Mouse (Mus musculus) testis, adult 2 months (tissue): ENCODE measurements around the gene Jph3. TPM values are rescaled to one million over a fixed set of nuclear protein-coding genes. Genes with fewer than 3 reads are reported as not detected.
A peak's percentile ranks its signal among the peaks of the same experiment; 100 is the strongest.

Experiments
- H3K27ac ChIP-seq: fragments of 200-500 bp; 2 replicates; pipeline ENCODE4 v1.5.1; 2012; ENCODE audit warnings: low read depth, low read length; ENCODE audit not compliant: control insufficient read depth, insufficient read depth
- H3K27me3 ChIP-seq: fragments of 200-500 bp; 2 replicates; pipeline ENCODE4 v1.6.1; 2012; ENCODE audit warnings: mild to moderate bottlenecking, low read length, moderate library complexity; ENCODE audit not compliant: control insufficient read depth, insufficient read depth
- H3K36me3 ChIP-seq: fragments of 200-500 bp; 2 replicates; pipeline ENCODE4 v1.6.1; 2012; ENCODE audit warnings: mild to moderate bottlenecking, low read length; ENCODE audit not compliant: control insufficient read depth, insufficient read depth
- H3K4me1 ChIP-seq: fragments of 200-500 bp; 2 replicates; pipeline ENCODE4 v1.6.1; 2012; ENCODE audit warnings: low read length; ENCODE audit not compliant: control insufficient read depth, insufficient read depth
- H3K4me3 ChIP-seq: fragments of 200-500 bp; 2 replicates; pipeline ENCODE4 v1.5.1; 2012; ENCODE audit warnings: low read depth, mild to moderate bottlenecking, low read length, moderate library complexity, mixed read lengths; ENCODE audit not compliant: control insufficient read depth
- CTCF ChIP-seq: fragments of 200-500 bp; IDR thresholded peaks from 2 replicates; pipeline ENCODE4 v1.5.1; 2012; ENCODE audit warnings: low read depth, mild to moderate bottlenecking, inconsistent platforms, low read length, moderate library complexity; ENCODE audit not compliant: control insufficient read depth, insufficient read depth, insufficient replicate concordance
- POLR2A ChIP-seq: fragments of 200-500 bp; IDR thresholded peaks from 2 replicates; pipeline ENCODE4 v1.6.1; 2012; ENCODE audit warnings: low read depth, mild to moderate bottlenecking, inconsistent platforms, low read length, moderate library complexity; ENCODE audit not compliant: control insufficient read depth
- polyA plus RNA-seq: library from polyadenylated mRNA; depleted of rRNA; stranded (reverse); fragments of >200 nt; gene quantifications from 2 replicates; pipeline ENCODE4 v1.2.3, GENCODE M21; 2012; rRNA removed

The Jph3 gene
- 3.1 and 3.3 TPM in 2 replicates for polyA plus RNA-seq

DNA sequence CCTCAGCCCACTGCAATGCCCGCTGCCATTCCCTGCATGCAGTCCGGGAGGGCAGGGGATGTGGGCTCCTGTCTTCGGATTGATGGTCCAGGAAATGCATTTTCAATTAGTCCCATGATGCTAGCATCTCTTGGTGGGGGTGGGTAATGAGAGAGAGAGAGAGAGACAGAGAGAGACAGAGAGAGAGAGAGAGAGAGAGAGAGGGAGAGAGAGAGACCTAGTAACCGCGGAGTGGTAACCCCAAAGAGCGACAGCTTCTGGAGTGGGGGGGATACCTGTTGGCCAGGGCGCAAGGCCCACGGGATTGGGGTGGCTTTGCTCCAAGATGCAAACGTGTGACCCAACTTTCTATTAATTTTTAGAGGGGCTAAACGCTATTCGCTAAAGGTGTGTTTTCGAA is at the start of gene Jph3:
Gene Jph3, plus strand, starts transcription at position 301 of the 400 bp plus-strand sequence.
- peaks cover 12% of the 10 kb centered on the region for H3K4me1 ChIP-seq
- H3K27me3 ChIP-seq: no peaks in the 10 kb centered on the region
- H3K36me3 ChIP-seq: no peaks in the 10 kb centered on the region
- TF ChIP-seq POLR2A (no peak), CTCF (no peak)
- no peak within 1 kb of the TSS for H3K4me3 ChIP-seq
- H3K27ac ChIP-seq: no peak within 1 kb of the TSS

DNA sequence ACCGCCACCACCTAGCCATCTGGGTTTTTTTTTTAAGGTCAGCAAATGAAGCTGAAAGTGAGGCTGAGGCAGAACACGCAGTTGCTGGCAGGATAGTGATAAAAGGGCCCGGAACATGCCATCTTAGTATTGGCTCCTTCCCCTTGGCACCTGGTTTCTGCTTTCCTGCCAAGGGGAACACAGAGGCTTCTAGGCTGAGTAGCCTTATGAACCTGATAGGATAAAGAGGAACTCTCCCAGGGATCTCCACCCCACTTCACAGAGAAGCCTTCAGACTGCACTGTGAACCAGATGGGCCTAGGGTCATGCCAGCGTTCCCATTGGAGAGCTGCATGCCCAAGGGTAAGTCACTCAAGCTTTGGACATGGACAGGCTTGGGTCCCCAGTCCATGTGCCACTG is 48.5 kb upstream of the Jph3 start:
- TF ChIP-seq POLR2A (no peak), CTCF (no peak)
- no peak overlapping the region for H3K27ac ChIP-seq
- H3K36me3 ChIP-seq: no peaks in the 10 kb centered on the region
- H3K4me3 ChIP-seq: no peak overlapping the region
- peaks cover 4% of the 10 kb centered on the region for H3K4me1 ChIP-seq
- H3K27me3 ChIP-seq: no peaks in the 10 kb centered on the region

GRCm38 (mm10) chr8:121681457-121681856 is 48.0 kb upstream of the Jph3 start:
- Histone ChIP-seq H3K36me3 (no peaks in the 10 kb centered on the region), H3K4me3 (no peak overlapping the region), H3K27me3 (no peaks in the 10 kb centered on the region), H3K4me1 (peaks cover 6% of the 10 kb centered on the region), H3K27ac (no peak overlapping the region)
- TF ChIP-seq POLR2A (no peak), CTCF (no peak)

- peaks cover 12% of the 10 kb centered on the region for H3K4me1 ChIP-seq
- no peaks in the 10 kb centered on the region for H3K27me3 ChIP-seq
- no peaks in the 10 kb centered on the region for H3K36me3 ChIP-seq
- TF ChIP-seq POLR2A: no peak
- TF ChIP-seq CTCF: no peak
- no peak overlapping the region for H3K27ac ChIP-seq
- no peak overlapping the region for H3K4me3 ChIP-seq
Observed at GRCm38 (mm10) chr8:121683083-121683832, 46.2 kb upstream of the Jph3 start.

DNA sequence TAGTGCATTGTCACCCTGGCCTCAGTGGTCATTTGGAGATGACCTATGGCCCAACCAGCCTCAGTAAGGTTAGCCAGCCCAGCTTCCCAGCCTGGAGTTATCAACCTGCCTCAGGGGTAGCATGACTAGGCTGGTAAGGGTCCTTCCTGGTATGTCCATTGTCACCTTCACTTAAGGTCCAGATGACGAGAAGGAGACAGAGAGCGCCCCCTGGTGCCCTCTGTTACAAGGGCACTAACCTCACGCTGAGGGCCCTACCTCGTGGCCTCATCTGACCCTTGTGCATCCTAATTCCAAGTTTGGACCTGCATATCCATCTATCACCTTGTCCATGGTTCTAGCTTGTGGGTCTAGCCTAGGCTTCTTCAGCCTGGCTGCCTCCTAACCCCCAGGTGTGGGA is 44.0 kb upstream of the Jph3 start:
- Histone ChIP-seq H3K27me3 (no peaks in the 10 kb centered on the region), H3K27ac (no peak overlapping the region)
- TF ChIP-seq POLR2A (no peak), CTCF (peak; percentile 68; the same call in 1 of the 2 replicates)

DNA sequence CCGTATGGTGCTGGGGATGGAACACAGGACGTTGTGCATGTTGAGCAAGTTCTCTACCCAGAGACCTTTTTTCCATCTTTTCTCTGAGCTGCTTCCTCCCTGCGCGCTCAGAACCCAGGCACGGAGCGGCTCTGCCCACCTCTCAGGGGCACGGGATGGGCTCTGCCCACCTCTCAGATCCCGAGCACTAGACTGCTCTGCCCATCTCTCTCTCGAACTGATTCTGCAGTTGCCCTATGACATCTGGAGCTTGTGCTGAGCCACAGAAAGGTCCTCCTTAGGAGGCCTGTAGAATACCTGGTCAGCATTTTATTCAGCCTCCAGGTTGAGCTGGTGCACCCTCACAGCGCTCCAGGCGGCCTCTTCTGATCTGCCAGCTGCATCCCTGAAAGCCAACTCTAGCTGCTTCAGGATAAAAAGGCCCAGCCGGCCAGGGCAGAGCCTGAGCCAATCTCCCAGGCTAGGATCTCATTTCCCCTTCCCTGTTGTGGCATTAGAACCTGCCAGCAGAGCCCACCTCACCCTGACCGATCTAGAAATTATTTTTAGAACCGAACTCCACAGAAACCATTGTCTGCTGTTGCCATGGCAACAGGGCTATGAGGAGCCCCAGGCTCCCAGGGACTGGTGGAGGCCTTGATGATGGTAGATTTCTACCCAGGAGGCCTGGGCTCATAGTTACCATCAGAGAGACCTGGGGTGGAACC is 41.8 kb upstream of the Jph3 start:
- no peak overlapping the region for H3K27ac ChIP-seq
- TF ChIP-seq CTCF (no peak), POLR2A (peak; percentile 31; the same call in 1 of the 2 replicates)
- H3K27me3 ChIP-seq: no peaks in the 10 kb centered on the region
- H3K4me1 ChIP-seq: peaks cover 17% of the 10 kb centered on the region
- peak overlapping the region; percentile 60 for H3K4me3 ChIP-seq
- H3K36me3 ChIP-seq: no peaks in the 10 kb centered on the region

More for the DNA sequence above, 44.0 kb upstream of the Jph3 start:
- H3K36me3 ChIP-seq: no peaks in the 10 kb centered on the region
- H3K4me3 ChIP-seq: no peak overlapping the region
- peaks cover 17% of the 10 kb centered on the region for H3K4me1 ChIP-seq

DNA sequence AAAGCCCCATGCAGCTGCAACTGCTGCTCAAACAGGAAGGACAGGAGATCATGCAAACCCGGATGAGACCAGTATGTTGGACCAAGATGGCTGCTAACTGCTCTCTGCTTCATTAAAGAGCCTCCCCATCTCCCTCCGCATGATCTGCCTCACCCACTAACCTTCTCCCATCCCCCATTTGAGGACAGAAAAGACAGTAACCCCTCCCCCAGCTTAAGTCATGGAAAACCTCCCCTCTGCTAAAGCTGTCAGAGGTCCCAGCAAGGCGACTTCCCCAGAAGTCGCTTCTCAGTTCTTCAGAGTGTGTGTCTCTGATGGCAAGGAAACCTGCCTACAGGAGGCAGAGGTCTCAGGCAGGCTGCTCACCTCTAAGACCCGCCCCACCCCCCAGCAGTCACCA is 40.9 kb upstream of the Jph3 start:
- no peak for TF ChIP-seq CTCF
- no peak for TF ChIP-seq POLR2A
- H3K4me3 ChIP-seq: peak overlapping the region; percentile 48
- H3K36me3 ChIP-seq: no peaks in the 10 kb centered on the region
- H3K4me1 ChIP-seq: peaks cover 19% of the 10 kb centered on the region
- no peak overlapping the region for H3K27ac ChIP-seq
- H3K27me3 ChIP-seq: no peaks in the 10 kb centered on the region
